Mouse (Mus musculus) CH12.LX (cell line): Measurements from ENCODE around the gene Rplp1.

Experiments
- BHLHE40 ChIP-seq: IDR thresholded peaks from 2 replicates; pipeline ENCODE4 v1.6.1; 2011; ENCODE audit warnings: mild to moderate bottlenecking, low read depth, low read length, improper control_type of control experiment
- CHD2 ChIP-seq: IDR thresholded peaks from 2 replicates; pipeline ENCODE4 v1.6.1; 2011; ENCODE audit warnings: low read length, improper control_type of control experiment
- CTCF ChIP-seq, 2 experiments: IDR thresholded peaks in 1 of 2; conservative IDR thresholded peaks in 1 of 2; 2 replicates each; pipeline ENCODE4 v1.5.1; 2011 to 2012; ENCODE audit warnings: low read depth in 2 of 2, low read length in 2 of 2, improper control_type of control experiment in 1 of 2, inconsistent platforms in 1 of 2, mild to moderate bottlenecking in 1 of 2, moderate library complexity in 1 of 2
- KAT2A ChIP-seq: IDR thresholded peaks from 2 replicates; pipeline ENCODE4 v1.6.1; 2012; ENCODE audit warnings: low read length, improper control_type of control experiment, inconsistent platforms; ENCODE audit not compliant: insufficient replicate concordance
- POLR2A ChIP-seq: IDR thresholded peaks from 2 replicates; pipeline ENCODE4 v1.6.1; 2011; ENCODE audit warnings: low read depth, mild to moderate bottlenecking, improper control_type of control experiment, low read length

DNA sequence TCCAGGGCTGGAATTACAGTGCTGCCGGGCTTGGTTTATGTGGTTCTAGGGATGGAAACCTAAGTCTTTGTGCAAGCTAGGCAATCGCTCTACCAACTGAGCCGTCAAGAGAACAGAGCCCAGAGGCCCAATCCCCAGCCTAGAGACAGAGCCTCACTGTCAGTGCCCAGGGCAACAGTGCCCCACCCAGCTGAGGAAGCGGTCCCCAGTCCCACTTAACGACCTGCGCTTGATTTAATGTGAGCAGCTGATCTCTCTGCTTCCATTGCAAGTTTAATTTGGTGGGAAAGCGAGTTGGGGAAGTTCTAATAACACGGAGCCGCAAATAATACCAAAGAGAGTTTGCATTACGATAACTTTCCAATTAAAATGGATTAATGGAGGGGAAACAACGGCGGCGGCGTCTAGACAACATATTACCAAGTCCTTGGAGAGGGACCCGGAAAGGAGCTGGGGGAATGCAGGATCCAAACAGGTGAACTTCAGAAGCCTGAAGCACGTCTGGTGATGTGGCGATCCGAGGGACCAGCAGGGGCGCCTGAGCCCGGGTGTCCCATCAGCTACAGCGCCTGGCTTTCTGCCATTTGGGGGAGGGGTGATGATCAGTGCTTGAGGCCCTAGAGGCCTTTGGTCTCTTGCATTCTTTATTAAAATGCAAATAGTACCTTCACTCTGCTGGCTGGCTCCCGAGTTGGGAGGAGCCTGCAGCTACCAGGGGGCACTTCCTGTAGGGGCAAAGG is 36.8 kb downstream of the Rplp1 start:
- no peak for TF ChIP-seq POLR2A
- no peak for TF ChIP-seq BHLHE40
- TF ChIP-seq CTCF (conservative IDR thresholded peaks at IDR 0.05 in 1 of 2, IDR thresholded peaks at IDR 0.05 in 1 of 2; ENCODE audit: low read depth in 2 of 2, low read length in 2 of 2) = no peak
- no peak for TF ChIP-seq KAT2A
- no peak for TF ChIP-seq CHD2
